Mouse (Mus musculus) cerebellum, postnatal 4 days (tissue): ENCODE measurements around the gene Helz2.
"Not testable (repeated sequence)": the region's sequence is repeated elsewhere in the genome, so short reads cannot be mapped to it uniquely, and the experiment has no call there.

Experiments
- DNase-seq, 2 experiments: peaks; one replicate each; pipeline ENCODE4 v3.0.0; 2022; ENCODE audit warnings: low spot score in 2 of 2, mixed read lengths in 1 of 2

Gene Helz2

DNA sequence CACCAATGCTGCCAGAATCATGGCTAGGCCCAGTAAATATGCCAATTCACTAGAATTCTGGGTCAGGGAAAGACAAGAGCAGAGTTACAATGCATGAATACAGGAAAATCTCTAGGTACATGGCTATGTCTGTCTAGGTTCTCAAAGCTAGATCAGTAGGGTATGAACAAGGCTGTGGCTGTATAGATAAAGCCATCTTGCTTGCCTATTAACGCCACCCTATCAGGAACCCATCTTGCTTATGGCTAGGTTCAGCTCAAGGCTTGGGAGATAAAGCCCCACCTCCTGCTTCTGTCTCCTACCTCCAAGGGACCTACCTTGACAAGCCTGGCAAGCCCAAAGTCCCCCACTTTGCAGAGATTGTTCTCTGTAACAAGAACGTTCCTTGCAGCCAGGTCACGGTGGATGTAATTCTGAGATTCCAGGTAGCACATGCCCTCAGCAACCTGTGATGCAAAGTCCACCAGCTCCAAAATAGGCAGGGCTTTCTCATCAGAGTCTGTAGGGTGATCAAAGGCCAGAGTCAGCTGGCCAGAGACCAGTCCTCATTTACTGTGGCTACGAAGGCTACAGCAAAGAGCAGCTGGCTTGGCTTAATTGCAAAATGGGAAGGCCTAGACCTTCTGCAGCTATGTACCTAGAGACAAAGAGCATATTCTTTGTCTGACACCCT, 45.1 kb downstream of the Helz2 start:
- DNase-seq, result no peak

DNA sequence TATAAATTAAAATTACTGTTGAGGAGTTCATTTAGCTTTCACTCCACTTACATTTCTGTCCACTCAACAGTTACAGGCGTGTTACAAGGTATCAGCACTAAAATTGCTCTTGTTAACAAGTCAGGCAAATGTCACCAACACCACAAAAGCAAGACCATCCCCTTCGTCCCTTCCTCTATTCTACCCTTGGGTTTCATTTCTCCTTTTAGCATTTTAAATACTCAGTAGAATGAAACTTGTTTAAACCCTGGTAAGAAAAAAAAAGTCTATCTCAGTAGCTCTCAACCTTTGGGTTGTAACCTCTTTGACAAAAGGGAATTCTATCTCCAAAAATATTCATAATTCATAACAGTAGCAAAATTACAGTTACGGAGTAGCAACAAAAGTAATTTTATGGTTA, 48.8 kb downstream of the Helz2 start:
- DNase-seq, result no peak

DNA sequence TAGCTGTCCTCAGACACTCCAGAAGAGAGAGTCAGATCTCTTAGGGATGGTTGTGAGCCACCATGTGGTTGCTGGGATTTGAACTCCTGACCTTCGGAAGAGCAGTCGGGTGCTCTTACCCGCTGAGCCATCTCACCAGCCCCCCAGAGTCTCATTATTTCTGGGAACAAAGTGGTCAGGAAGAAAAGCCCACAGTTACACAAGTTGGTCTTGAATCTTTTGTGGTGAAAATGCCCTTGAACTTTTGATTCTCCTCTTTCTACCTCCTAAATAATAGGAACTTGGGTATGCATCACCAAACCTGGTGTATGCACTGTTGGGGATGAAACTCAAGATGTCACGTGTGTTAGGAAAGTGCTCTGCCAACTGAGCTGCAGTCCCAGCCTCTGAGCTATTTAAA, 49.9 kb downstream of the Helz2 start:
- DNase-seq, result no peak

DNA sequence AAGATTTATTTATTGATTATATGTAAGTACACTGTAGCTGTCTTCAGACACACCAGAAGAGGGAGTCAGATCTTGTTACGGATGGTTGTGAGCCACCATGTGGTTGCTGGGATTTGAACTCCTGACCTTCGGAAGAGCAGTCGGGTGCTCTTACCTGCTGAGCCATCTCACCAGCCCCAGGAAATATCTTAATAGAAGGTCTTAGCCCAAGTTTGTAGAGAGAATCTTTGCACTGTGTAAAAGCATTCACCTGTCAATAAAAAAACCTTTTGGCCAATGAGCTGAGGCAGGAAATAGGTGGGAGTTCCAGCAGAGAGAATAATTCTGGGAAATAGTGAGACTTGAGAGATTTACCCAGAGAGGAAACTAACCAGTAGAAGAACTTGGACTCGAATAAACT, 50.4 kb downstream of the Helz2 start:
- not testable (repeated sequence) for DNase-seq

DNA sequence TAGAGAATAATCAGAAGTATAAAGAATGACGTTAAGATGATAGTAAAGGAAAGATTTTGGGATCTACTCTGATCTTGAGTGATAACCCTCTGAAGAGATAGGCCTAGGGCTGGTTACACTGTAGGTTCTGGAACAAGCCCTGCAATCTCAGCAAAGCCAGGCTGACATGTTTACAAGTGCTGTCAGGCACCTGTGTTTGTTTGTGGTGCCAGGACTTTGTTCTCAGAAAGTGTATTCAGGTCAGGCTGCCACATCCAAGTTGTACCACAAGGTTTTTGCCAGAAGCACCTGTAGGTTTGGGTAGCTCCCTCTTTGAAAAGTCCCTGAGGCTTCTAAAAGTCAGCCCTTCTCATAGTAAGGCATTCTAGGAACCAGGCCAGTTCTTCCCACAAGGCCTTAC, 52.5 kb downstream of the Helz2 start:
- DNase-seq, result no peak

DNA sequence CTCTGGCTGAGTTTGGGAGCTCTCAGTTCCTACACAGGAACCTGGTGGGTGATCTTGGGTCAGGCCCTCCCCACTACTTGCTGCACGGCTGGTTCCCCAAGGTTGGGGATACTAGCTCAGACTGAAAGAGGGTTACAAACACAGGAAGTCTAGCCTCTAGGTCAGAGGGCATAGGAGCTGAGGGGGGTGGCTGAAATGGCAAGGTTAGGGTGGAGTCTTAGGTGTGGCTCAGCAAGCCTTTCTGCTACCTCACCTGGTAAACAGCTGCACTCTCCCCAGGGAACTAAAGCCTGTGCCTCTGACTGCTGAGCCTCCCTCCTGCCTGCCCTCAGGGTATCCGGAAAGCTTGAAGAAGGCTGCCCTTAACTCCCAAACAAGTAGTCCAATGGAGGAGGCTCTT, 53.1 kb downstream of the Helz2 start:
- DNase-seq, result no peak

DNA sequence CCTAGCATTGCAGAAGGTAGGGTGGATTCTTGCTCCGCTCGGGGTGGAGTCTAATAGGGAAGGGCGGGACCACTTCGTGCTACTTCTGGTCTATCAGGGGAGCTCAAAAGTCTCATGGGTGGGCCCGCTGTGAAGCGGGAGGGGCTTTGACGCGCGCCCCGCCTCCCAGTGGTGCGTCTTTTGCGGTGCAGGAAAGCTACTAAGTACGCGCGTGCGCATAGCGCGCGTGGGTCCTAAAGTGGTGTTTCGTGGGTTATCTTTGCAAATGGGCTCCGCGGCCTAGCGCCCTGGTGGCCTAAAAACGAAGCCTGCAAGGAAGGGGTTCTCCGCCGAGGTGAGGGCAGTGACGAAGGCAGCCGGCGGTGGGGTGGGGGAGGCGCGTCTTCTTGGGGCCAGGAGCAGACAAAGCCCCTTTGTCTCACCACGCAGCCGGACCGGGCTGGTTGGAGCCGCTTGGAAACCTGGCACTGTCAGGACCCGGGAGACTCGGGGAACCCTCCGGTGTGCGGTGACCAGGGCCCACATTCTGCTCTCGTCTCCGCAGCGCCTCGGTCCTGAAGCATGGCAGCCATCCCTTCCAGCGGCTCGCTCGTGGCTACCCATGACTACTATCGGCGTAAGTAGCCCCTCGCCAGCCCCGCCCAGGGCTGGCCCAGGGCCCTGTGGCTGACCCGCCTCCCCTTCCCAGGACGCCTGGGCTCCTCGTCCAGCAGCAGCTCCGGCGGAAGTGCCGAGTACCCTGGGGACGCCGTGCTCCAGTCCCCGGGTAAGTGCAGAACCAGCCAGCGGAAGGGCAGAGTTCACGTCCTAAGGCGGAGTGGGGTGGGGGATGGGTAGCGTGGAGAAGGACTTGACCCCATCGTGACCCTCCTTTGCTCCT, 54.5 kb downstream of the Helz2 start, which contains the start of gene Ppdpf:
TSS of gene Ppdpf (plus strand) at position 127 of the 880 bp plus-strand sequence.
- peak; percentile 55 to 77 for DNase-seq

DNA sequence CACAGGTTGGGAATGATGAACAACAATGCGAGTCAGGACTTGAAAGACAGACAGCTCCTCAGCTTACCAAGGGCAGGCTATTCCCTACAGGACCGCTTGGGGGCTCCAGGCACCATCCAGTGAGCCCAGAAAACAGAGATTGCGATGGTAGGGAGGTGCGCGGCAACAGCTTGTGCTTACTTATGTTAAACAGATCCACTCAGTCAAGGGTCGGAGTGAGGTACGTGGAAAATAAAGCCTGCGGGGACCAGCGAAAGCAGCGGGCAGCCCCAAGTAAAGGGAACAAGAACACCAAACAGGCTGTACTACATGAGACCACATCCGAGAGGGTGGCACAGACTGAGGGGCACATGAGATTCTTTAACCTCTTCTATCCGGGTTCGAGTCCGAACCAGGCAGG, 55.2 kb downstream of the Helz2 start:
- DNase-seq, result peak; percentile 73 to 86

DNA sequence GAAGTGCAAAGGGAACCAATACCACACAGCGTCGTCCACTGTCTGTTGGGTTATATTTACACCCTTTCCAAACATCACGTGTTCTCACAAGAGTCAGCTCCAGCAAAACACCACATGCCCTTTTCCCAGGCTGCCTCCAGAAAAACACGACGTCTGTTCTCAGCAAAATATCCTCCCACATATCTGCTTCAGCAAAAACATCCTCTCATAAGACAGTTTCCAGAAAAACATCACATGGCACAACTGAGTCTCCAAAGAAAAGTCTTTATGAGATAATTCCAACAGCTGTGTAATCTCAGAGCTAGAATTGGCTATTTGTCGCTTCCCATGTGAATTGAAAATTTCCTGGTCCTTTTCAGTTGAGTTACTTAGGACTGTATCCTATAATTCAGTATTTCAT, 60.9 kb downstream of the Helz2 start:
- no peak for DNase-seq

DNA sequence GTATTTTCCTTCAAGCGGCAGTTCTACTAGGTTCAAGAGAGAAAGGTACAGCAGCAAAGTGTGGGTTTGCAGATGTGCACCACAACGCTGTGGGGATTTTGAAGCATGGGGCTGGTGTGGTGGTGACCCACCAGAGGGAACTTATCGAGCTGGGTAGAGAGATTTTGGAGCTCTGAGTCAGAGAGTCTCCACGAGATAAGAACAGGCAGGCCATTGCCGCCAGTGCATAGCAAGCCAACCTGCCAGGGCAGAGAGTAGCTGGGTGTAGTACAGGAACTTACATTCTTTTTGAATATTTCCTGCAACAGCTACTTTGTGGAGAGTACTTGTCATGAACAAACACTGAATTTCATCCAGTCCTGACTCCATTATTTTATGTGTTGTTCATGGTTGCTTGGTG, 63.4 kb downstream of the Helz2 start:
- DNase-seq, result no peak

DNA sequence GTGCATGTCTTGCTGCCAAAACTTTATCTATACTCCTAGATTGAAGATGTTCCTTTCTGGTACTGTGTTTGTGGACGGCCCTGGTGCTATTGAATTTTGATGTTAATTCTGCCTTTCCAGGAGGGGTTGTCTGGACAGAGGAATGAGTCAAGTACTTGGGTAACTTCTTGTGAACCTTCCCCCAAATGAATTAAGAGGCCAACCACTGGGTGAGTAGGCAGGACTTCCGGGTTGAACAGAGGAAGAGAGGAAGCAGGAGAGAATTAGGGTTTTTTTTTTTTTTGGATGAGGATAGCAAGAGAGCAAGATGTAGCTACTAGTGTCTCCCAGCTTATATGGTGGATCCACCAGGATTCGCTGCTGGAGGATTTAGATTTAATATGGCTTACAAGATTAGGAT, 63.8 kb downstream of the Helz2 start:
- no peak for DNase-seq
